Mouse (Mus musculus): ENCODE measurements around the gene Efcab6.
A peak's percentile ranks its signal among the peaks of the same experiment; 100 is the strongest.

Gene Efcab6

GRCm38 (mm10) chr15:84058841-84059240, 6.3 kb downstream of the Efcab6 start:
- DNase-seq (ENCODE audit: low spot score), result no peak

- DNase-seq (ENCODE audit: low spot score), result no peak
Observed at GRCm38 (mm10) chr15:84056083-84056482, 9.1 kb downstream of the Efcab6 start.

GRCm38 (mm10) chr15:84053859-84054258, 11.3 kb downstream of the Efcab6 start:
- peak; percentile 81 for DNase-seq (ENCODE audit: low spot score)

GRCm38 (mm10) chr15:84053240-84053639, 11.9 kb downstream of the Efcab6 start:
- no peak for DNase-seq (ENCODE audit: low spot score)

- no peak for DNase-seq (ENCODE audit: low spot score)
Observed at GRCm38 (mm10) chr15:84052390-84052789, 12.8 kb downstream of the Efcab6 start.

GRCm38 (mm10) chr15:84049570-84049969, 15.6 kb downstream of the Efcab6 start:
- no peak for DNase-seq (ENCODE audit: low spot score)

GRCm38 (mm10) chr15:84045562-84045961, 19.6 kb downstream of the Efcab6 start:
- no peak for DNase-seq (ENCODE audit: low spot score)

- DNase-seq (ENCODE audit: low spot score), result no peak
Observed at GRCm38 (mm10) chr15:84037067-84037466, 28.1 kb downstream of the Efcab6 start.

GRCm38 (mm10) chr15:84025651-84026050, 39.5 kb downstream of the Efcab6 start:
- no peak for DNase-seq (ENCODE audit: low spot score)

GRCm38 (mm10) chr15:84024851-84025250, 40.3 kb downstream of the Efcab6 start:
- no peak for DNase-seq (ENCODE audit: low spot score)

GRCm38 (mm10) chr15:84009366-84010083, 55.7 kb downstream of the Efcab6 start:
- no peak for DNase-seq (ENCODE audit: low spot score)

GRCm38 (mm10) chr15:84004306-84004705, 60.9 kb downstream of the Efcab6 start:
- DNase-seq (ENCODE audit: low spot score), result no peak

- no peak for DNase-seq (ENCODE audit: low spot score)
Observed at GRCm38 (mm10) chr15:83999071-83999470, 66.1 kb downstream of the Efcab6 start.

- no peak for DNase-seq (ENCODE audit: low spot score)
Observed at GRCm38 (mm10) chr15:83998586-83998985, 66.6 kb downstream of the Efcab6 start.

- DNase-seq (ENCODE audit: low spot score), result no peak
Observed at GRCm38 (mm10) chr15:83998115-83998514, 67.1 kb downstream of the Efcab6 start.

- DNase-seq (ENCODE audit: low spot score), result no peak
Observed at GRCm38 (mm10) chr15:83997550-83997949, 67.6 kb downstream of the Efcab6 start.

GRCm38 (mm10) chr15:83996864-83997263, 68.3 kb downstream of the Efcab6 start:
- DNase-seq (ENCODE audit: low spot score), result no peak

GRCm38 (mm10) chr15:83992191-83992590, 73.0 kb downstream of the Efcab6 start:
- DNase-seq (ENCODE audit: low spot score), result no peak

GRCm38 (mm10) chr15:83991461-83991860, 73.7 kb downstream of the Efcab6 start:
- DNase-seq (ENCODE audit: low spot score), result no peak

GRCm38 (mm10) chr15:83989241-83989640, 75.9 kb downstream of the Efcab6 start:
- no peak for DNase-seq (ENCODE audit: low spot score)

- no peak for DNase-seq (ENCODE audit: low spot score)
Observed at GRCm38 (mm10) chr15:83988087-83988486, 77.1 kb downstream of the Efcab6 start.

- DNase-seq (ENCODE audit: low spot score), result no peak
Observed at GRCm38 (mm10) chr15:83982186-83982936, 82.8 kb downstream of the Efcab6 start.

- DNase-seq (ENCODE audit: low spot score), result no peak
Observed at GRCm38 (mm10) chr15:83978865-83979264, 86.3 kb downstream of the Efcab6 start.
